Mouse (Mus musculus) monocyte, adult 2 months (primary cell): ENCODE measurements around the gene Gucd1.
A peak's percentile ranks its signal among the peaks of the same experiment; 100 is the strongest.
"Not testable (repeated sequence)": the region's sequence is repeated elsewhere in the genome, so short reads cannot be mapped to it uniquely, and the experiment has no call there.

Experiments used
- DNase-seq, 2 experiments: peaks; one replicate each; pipeline ENCODE4 v3.0.0; 2022; ENCODE audit warnings: low spot score in 2 of 2, low read depth in 1 of 2

The Gucd1 gene

GRCm38 (mm10) chr10:75438132-75438810 is 79.5 kb downstream of the Gucd1 start:
- no peak for DNase-seq

GRCm38 (mm10) chr10:75437284-75437683 is 80.5 kb downstream of the Gucd1 start:
- no peak for DNase-seq

GRCm38 (mm10) chr10:75436604-75437217 is 81.1 kb downstream of the Gucd1 start:
- peak; percentile 53 to 75 for DNase-seq

GRCm38 (mm10) chr10:75430633-75431032 is 87.1 kb downstream of the Gucd1 start:
- no peak for DNase-seq

GRCm38 (mm10) chr10:75430147-75430537 is 87.6 kb downstream of the Gucd1 start:
- no peak for DNase-seq

GRCm38 (mm10) chr10:75429522-75430146 is 88.1 kb downstream of the Gucd1 start:
- DNase-seq, result peak; percentile 25 to 45

- DNase-seq, result no peak
Measured at GRCm38 (mm10) chr10:75429004-75429380, 88.8 kb downstream of the Gucd1 start.

GRCm38 (mm10) chr10:75428049-75429003 is 89.4 kb downstream of the Gucd1 start:
- DNase-seq, result no peak

- DNase-seq, result no peak
Measured at GRCm38 (mm10) chr10:75424498-75424901, 93.3 kb downstream of the Gucd1 start.

GRCm38 (mm10) chr10:75418747-75419146 is 99.0 kb downstream of the Gucd1 start:
- DNase-seq, result no peak

GRCm38 (mm10) chr10:75417363-75418042 is 100.3 kb downstream of the Gucd1 start:
- DNase-seq, result no peak

- no peak for DNase-seq
Measured at GRCm38 (mm10) chr10:75414925-75415324, 102.8 kb downstream of the Gucd1 start.

- DNase-seq, result no peak
Measured at GRCm38 (mm10) chr10:75412114-75413103, 105.4 kb downstream of the Gucd1 start.

GRCm38 (mm10) chr10:75411343-75412113 is 106.2 kb downstream of the Gucd1 start:
- not testable (repeated sequence) for DNase-seq

- no peak for DNase-seq
Measured at GRCm38 (mm10) chr10:75407741-75408140, 110.0 kb downstream of the Gucd1 start.

GRCm38 (mm10) chr10:75406755-75407154 is 111.0 kb downstream of the Gucd1 start:
- no peak for DNase-seq

GRCm38 (mm10) chr10:75405916-75406315 is 111.9 kb downstream of the Gucd1 start:
- DNase-seq, result no peak

GRCm38 (mm10) chr10:75400958-75401357 is 116.8 kb downstream of the Gucd1 start, which contains the start of gene Upb1:
Upb1 (plus strand) TSS chr10:75401115.
- DNase-seq, result no peak

GRCm38 (mm10) chr10:75396966-75397365 is 120.8 kb downstream of the Gucd1 start:
- no peak for DNase-seq
